Mouse (Mus musculus) left cerebral cortex, adult 2 months (tissue): Measurements from ENCODE around the gene Btg4. TPM values are rescaled to one million over a fixed set of nuclear protein-coding genes. Genes with fewer than 3 reads are reported as not detected.
A peak's percentile ranks its signal among the peaks of the same experiment; 100 is the strongest.

Experiments
- DNase-seq, 2 experiments: peaks; one replicate each; pipeline ENCODE4 v3.0.0; 2021 to 2022; ENCODE audit warnings: low spot score in 2 of 2, mixed read lengths in 1 of 2; ENCODE audit errors: extremely low spot score in 1 of 2
- H3K27ac ChIP-seq: fragments of 200-600 bp; 2 replicates; pipeline ENCODE4 v1.8.1; 2022
- H3K4me3 ChIP-seq: fragments of 200-600 bp; 2 replicates; pipeline ENCODE4 v1.8.1; 2022
- CTCF ChIP-seq: fragments of 200-600 bp; IDR thresholded peaks from 2 replicates; pipeline ENCODE4 v1.8.1; 2022; ENCODE audit warnings: antibody characterized with exemption, mild to moderate bottlenecking, moderate library complexity
- intact Hi-C: fragments of 180-260 bp; cut with DNase I; formaldehyde crosslinking; loops from one replicate; pipeline ENCODE4 v1.15.1; 2025
- total RNA-seq, 2 experiments: library from RNA; stranded (reverse); gene quantifications; 2 replicates each; pipeline ENCODE4 v1.2.3; 2021

Gene Btg4
- total RNA-seq, 2 experiments from 2014 or later = not detected

- Histone ChIP-seq H3K27ac (no peak overlapping the region), H3K4me3 (no peak overlapping the region)
- intact Hi-C loops = no loop called here
- no peak for TF ChIP-seq CTCF
- DNase-seq = no peak
Measured at GRCm38 (mm10) chr9:51042136-51042535, 18.6 kb upstream of the Btg4 start.

DNA sequence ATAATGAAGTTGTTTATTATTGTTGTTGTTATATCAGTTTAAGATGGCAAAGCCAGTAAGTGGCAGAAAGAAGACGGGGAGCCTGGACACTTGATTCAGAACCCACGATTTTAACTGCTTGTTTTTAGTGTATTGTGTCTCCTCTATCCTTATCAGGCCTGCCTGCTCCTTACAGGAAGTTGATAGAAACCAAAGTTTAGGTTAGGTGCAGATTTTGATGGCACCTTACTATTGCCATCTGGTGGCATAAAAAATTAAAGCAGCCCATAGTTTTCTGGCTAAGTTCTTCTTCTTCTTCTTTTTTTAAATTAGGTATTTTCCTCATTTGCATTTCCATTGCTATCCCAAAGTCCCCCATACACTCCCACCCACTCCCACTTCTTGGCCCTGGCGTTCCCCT is 8.5 kb upstream of the Btg4 start:
- DNase-seq = no peak
- intact Hi-C loops = loop anchor here (5.0 kb wide), 1 partner anchor 250 kb away; no protein-coding TSS in a partner anchor
- peak; percentile 66 for TF ChIP-seq CTCF
- H3K27ac ChIP-seq = no peak overlapping the region
- no peak overlapping the region for H3K4me3 ChIP-seq

GRCm38 (mm10) chr9:51056360-51057324 is 4.1 kb upstream of the Btg4 start:
- Histone ChIP-seq H3K27ac (no peak overlapping the region), H3K4me3 (no peak overlapping the region)
- intact Hi-C loops = loop anchor here (5.0 kb wide), 2 partner anchors 44 to 96 kb away; no protein-coding TSS in a partner anchor
- no peak for DNase-seq
- no peak for TF ChIP-seq CTCF

DNA sequence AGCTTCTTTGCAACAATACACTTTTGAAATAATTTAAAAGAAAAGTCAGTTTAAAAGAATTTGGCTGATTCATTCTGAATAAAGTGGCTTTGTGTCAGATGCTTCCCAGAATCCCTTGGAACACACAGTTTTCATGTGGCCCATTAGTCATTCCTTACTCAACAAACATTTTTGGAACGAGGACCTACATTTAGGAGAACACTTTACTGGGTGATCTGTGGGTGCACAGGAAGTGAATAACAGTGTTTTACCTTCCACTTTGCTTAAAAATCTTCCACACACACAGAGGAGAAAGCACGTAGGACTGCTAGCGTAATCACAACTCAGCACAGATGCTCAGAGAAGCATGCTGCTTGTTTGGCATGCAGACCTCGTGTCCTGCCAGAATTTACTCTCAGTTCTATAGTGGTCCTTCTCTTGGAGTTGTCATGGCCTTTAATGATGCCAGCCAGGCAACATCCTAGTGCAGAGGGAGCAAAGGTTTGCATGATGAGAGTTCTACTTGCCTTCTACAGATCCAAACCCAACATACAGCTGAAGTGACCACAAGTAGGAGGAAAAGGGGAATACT is 1.7 kb upstream of the Btg4 start:
- no peak overlapping the region for H3K27ac ChIP-seq
- intact Hi-C loops = loop anchor here (5.0 kb wide), 2 partner anchors 47 to 93 kb away; no protein-coding TSS in a partner anchor
- no peak overlapping the region for H3K4me3 ChIP-seq
- TF ChIP-seq CTCF = no peak
- peak; percentile 20 to 32 for DNase-seq

DNA sequence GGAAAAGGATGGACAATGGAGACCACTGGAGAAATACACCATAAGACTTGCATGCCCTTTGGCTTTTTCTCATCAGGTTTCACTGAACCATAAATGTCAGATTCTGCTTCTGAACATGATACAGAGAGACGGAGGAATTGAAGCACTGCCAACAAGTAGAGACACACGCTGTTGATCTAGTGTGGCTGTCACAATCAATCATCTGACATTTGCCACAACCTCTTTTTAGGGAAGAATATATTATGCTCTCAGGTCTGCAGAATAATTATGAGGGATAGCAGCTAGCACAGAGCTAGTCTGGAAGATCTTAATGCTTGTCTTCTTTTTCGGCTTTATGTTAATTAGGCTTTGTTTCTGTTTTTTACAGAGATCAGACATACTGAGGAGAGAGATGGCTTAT is 7.5 kb downstream of the Btg4 start:
- H3K27ac ChIP-seq = no peak overlapping the region
- no peak for TF ChIP-seq CTCF
- no peak for DNase-seq
- H3K4me3 ChIP-seq = no peak overlapping the region
- intact Hi-C loops = loop anchor here (5.0 kb wide), 1 partner anchor 69 kb away; no protein-coding TSS in a partner anchor

- TF ChIP-seq CTCF = no peak
- no peak overlapping the region for H3K4me3 ChIP-seq
- H3K27ac ChIP-seq = no peak overlapping the region
- no peak for DNase-seq
- intact Hi-C loops = no loop called here
Measured at GRCm38 (mm10) chr9:51070801-51071200, 10.1 kb downstream of the Btg4 start.

- Histone ChIP-seq H3K4me3 (0 out of 2 replicates have a peak overlapping the region, but pooled peaks have one; percentile 23), H3K27ac (no peak overlapping the region)
- DNase-seq = no peak
- intact Hi-C loops = no loop called here
- no peak for TF ChIP-seq CTCF
Measured at GRCm38 (mm10) chr9:51075780-51076179, 15.1 kb downstream of the Btg4 start.

DNA sequence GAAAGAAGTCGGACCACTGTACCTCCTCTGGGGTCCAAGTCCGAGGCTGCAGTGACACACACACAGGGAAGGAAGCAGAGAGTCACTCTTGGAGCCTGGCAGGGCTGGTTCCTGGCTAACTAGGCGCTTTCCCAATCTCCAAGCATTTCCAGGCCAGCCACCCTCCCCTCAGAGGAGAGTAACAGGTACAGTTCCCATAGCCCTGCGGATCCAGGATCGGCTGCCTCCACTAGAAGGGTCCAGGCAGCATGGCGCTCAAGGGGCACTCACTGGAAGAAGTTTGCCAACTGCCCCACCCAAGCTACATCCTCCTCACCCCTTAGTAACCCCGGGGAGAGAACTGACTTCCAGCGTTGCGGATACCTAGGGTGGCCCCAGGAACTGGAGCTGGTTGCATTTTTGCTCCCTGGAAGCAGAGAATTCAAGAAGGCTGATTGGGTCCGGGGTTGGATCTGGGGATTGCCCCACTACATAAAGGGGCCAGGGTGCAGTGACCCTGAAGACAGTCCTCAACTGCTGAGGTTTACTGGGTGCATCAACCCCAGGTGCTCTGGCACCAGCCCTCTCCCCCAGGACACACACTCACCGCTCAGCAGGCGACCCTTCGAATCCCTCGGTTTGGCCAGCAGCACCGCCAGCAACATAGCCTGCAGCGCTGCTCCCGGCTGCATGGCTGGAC is 15.7 kb downstream of the Btg4 start:
- DNase-seq = no peak
- no peak for TF ChIP-seq CTCF
- Histone ChIP-seq H3K27ac (peak overlapping the region; percentile 58; the same call in 1 of the 2 replicates), H3K4me3 (peak overlapping the region; percentile 45)
- intact Hi-C loops = no loop called here

GRCm38 (mm10) chr9:51076979-51077315 is 16.2 kb downstream of the Btg4 start, which contains the start of gene Layn:
Layn (minus strand) TSS chr9:51077094.
- TF ChIP-seq CTCF = no peak
- intact Hi-C loops = no loop called here
- peak; percentile 39 to 61 for DNase-seq
- peak within 1 kb of the TSS; percentile 45 for H3K4me3 ChIP-seq
- peak within 1 kb of the TSS; percentile 58; the same call in 1 of the 2 replicates for H3K27ac ChIP-seq

- no peak for DNase-seq
- H3K4me3 ChIP-seq = no peak overlapping the region
- no peak for TF ChIP-seq CTCF
- intact Hi-C loops = no loop called here
- H3K27ac ChIP-seq = no peak overlapping the region
Measured at GRCm38 (mm10) chr9:51081614-51082013, 20.9 kb downstream of the Btg4 start.

DNA sequence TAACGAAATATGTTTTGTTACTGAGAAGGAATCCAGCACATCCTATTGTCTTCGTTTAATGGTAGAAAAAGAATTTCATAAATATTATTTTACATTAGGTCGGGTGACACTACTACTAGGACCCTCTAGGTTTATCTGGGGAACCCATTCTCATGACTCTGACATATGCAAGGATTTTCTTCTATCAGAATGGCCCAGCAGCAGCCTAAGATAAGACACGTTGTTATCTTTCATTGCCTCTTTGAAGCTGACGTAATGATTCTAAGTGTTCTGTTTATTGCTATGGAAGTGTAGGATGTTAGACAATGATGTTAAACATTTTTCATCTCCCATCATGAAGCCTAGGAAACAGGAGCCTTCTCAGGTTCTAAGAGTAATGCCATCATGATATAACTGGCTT is 33.0 kb downstream of the Btg4 start:
- intact Hi-C loops = no loop called here
- no peak for DNase-seq
- no peak overlapping the region for H3K4me3 ChIP-seq
- no peak for TF ChIP-seq CTCF
- no peak overlapping the region for H3K27ac ChIP-seq

GRCm38 (mm10) chr9:51096306-51096705 is 35.6 kb downstream of the Btg4 start:
- intact Hi-C loops = no loop called here
- Histone ChIP-seq H3K27ac (no peak overlapping the region), H3K4me3 (no peak overlapping the region)
- no peak for DNase-seq
- TF ChIP-seq CTCF = no peak
